Mouse (Mus musculus) spleen, adult 2 months (tissue): ENCODE measurements at regions not wholly inside any gene's neighbourhood (a gene's known extent, or its start where the extent isn't known, plus 50 kb on each side); places are given as distances from the start of the nearest gene placed in this dataset.

Experiments
- CTCF ChIP-seq: fragments of 200-500 bp; IDR thresholded peaks from 2 replicates; pipeline ENCODE4 v1.5.1; 2011; ENCODE audit warnings: mild to moderate bottlenecking, inconsistent platforms; ENCODE audit not compliant: insufficient read depth, insufficient read length, insufficient replicate concordance; ENCODE audit errors: extremely low read depth
- POLR2A ChIP-seq: fragments of 200-500 bp; IDR thresholded peaks from 2 replicates; pipeline ENCODE4 v1.6.1; 2011; ENCODE audit warnings: low read depth, low read length, inconsistent platforms

GRCm38 (mm10) chr17:45893094-45893493 lies 139.1 kb downstream of the Vegfa start:
- TF ChIP-seq POLR2A (no peak), CTCF (no peak)
